Mouse (Mus musculus): Measurements from ENCODE around the gene Raet1d.
"Not testable (repeated sequence)": the region's sequence is repeated elsewhere in the genome, so short reads cannot be mapped to it uniquely, and the experiment has no call there.

Raet1d gene

GRCm38 (mm10) chr10:22360252-22360651 is at the start of gene Raet1d:
Gene Raet1d (plus strand): TSS chr10:22360552.
- DNase-seq (ENCODE audit: low spot score), result not testable (repeated sequence)

GRCm38 (mm10) chr10:22322858-22323257 is 37.5 kb upstream of the Raet1d start:
- DNase-seq (ENCODE audit: low spot score), result no peak

GRCm38 (mm10) chr10:22345721-22346120 is 14.6 kb upstream of the Raet1d start:
- DNase-seq (ENCODE audit: low spot score), result not testable (repeated sequence)

DNA sequence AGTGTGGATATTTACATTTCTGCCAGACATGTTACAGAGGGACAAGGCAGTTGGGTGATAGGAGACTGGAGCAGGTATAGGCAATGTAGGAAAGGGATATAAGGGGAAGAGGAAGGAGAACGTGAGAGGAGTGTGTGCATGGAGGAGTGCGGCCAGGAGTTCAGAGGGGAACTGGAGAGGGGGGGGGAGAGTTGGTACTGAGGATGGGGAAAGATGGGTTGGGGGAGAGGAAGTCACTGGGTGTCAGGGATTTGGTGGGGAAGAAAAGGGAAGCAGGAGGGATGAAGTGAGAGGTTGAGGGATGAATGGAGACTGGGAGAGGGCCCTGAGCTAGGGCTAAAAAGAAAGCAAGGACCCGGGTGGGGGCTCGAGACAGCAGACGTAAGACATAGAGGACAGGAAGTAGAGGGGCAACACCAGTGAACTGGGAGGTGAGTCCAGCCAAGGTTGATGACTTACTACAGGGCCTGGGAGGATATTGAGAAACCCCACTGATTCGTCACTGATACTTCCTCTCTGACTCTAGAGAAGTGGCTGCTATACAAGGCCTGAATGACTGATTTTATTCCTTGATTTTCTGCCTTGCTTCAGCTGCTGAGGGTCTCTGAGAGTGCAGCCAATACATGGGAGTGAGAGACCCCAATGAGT is 6.7 kb upstream of the Raet1d start:
- DNase-seq (ENCODE audit: low spot score), result not testable (repeated sequence)

DNA sequence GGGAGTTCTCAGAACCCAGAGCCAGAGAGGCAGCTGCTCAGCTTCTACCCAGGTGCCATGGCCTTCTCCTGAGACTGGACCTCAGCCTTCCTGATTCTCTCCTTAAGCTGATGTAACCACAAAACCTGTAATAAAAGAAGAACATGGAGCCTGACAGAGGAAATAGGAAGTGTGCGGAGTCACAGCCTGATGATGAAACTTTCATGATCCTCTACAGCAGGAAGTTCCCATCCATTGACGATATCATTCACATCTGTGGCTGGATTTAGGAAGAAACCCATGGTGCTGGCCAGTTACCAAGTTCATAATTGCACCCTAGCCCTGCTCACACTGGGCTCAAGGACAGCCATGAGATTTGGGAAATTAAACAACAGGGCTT is 6.2 kb upstream of the Raet1d start:
- DNase-seq (ENCODE audit: low spot score), result not testable (repeated sequence)

- DNase-seq (ENCODE audit: low spot score), result not testable (repeated sequence)
Observed at GRCm38 (mm10) chr10:22357373-22357772, 3.0 kb upstream of the Raet1d start.

DNA sequence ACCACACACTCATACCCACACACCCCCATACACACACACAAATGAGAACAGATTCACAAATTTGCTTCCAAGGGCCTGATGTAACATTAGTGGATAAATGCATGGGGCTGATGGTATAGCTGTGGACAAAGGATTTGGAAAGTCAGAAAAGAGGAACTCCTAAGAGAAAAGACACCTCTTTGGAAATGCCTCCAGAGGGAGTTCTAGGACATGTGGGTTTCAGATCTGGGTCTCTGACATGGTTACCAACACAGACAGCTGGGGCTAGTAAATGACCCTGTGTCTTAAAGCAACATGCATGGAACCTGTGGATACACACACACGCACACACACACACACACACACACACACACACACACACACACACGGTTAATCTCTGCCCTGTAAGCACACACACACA is 605 bp downstream of the Raet1d start:
- DNase-seq (ENCODE audit: low spot score), result not testable (repeated sequence)

- DNase-seq (ENCODE audit: low spot score), result not testable (repeated sequence)
Observed at GRCm38 (mm10) chr10:22361415-22362352, 1.3 kb downstream of the Raet1d start.

- not testable (repeated sequence) for DNase-seq (ENCODE audit: low spot score)
Observed at GRCm38 (mm10) chr10:22362466-22362865, 2.1 kb downstream of the Raet1d start.

GRCm38 (mm10) chr10:22364915-22365314 is 4.6 kb downstream of the Raet1d start:
- DNase-seq (ENCODE audit: low spot score), result not testable (repeated sequence)

DNA sequence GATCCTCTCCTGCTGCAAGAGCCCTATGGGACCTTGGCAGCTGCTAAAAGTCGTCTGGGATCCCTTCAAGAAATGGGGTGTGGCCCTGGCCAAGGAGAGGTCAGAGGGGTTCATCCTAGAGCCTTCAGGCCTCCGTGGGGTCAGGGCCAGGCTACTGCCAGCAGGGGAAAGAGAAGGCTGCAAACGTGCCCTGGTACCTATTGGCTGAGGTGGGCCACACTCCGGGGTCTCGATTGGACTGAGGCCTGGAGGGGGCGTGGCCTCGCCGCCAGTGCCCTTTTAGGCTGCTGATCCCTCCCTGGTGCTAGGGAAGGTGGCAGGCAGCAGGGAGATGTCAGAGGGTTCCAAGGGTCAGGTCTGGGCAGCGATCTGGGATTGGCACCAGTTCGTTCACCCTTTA is 20.9 kb downstream of the Raet1d start:
- DNase-seq (ENCODE audit: low spot score), result not testable (repeated sequence)

GRCm38 (mm10) chr10:22390146-22390545 is 29.8 kb downstream of the Raet1d start:
- not testable (repeated sequence) for DNase-seq (ENCODE audit: low spot score)

DNA sequence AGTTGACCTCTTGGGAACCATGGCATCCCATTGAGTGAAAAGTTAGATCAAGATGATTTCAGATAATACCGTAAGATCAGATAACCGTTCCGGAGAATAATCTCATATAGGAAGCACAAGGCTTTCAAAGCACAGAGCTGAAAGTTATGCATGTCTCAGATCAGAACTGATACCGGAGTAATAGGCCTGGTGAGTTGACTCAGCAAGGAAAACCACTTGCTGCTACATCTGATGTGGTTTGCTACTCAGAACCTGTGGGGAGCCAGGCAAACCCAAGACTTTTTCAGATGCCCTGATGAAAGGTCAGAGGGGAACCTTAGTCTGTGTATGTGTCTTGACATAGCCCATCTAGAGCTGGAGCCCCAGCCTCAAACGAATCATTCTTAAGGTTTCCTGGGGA is 31.3 kb downstream of the Raet1d start:
- not testable (repeated sequence) for DNase-seq (ENCODE audit: low spot score)

- DNase-seq (ENCODE audit: low spot score), result not testable (repeated sequence)
Observed at GRCm38 (mm10) chr10:22393028-22393824, 32.9 kb downstream of the Raet1d start.

- not testable (repeated sequence) for DNase-seq (ENCODE audit: low spot score)
Observed at GRCm38 (mm10) chr10:22396680-22397079, 36.3 kb downstream of the Raet1d start.

DNA sequence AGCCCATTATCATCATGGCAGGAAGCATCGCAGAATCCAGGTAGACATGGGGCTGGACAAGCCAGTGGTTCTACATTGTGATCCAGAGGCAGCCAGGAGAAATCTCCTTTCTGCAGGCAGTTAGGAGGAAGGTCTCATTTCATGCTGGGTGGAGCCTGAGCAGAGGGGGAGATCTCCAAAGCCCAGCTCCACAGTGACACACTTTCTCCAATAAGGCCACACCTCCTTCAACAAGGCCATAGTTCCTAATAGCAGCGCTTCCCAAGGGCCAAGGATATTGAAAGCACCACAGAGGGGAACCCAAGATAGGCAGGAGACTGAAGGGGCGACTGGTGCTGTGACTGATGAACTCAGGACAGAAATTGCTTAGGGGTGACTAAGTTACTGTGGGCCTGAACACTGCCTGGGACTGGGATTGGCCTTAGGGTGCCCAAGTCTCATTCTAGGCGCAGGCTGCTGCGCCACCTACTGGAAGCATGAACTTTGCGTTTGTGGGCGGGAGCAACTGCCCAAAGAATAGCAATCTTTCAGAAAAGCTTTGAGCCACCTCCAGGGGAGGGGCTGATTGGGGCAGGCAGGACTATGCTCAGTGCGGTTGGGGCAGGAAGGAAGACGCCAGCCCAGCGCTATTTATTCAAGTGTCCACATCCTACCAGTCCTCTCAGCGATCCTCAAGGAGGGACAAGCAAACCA is 42.0 kb downstream of the Raet1d start:
- peak; percentile 50 for DNase-seq (ENCODE audit: low spot score)

GRCm38 (mm10) chr10:22413702-22414494 is 53.5 kb downstream of the Raet1d start:
- not testable (repeated sequence) for DNase-seq (ENCODE audit: low spot score)
